8 mouse cellular contexts compared by ENCODE assay signal in the genomic region with DNA sequence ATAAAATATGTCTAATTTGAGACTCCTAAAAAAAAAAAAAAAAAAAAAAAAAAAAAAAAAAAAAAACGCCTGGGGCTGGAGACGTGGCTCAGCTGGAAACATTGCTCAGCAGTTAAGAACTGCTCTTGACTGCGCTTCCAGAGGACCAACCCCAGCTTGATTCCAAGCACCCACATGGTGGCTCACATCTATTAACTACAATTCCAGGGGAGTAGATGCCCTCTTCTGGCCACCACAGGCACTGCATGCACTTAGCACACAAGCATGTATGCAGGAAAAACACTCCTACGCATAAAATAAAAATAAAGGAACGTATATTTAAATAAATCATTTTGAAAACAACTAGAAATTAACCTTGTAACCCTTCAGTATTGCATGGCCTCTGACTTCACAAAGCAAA.
DNase-seq lines count a peak whose midpoint lies in the region; ATAC-seq and TF ChIP-seq lines count a peak whose summit lies in the region.

No protein-coding gene starts in this region.

- H3K9me3 ChIP-seq in forebrain, embryonic 12.5 days = no peaks in the 10 kb centered on the region

- H3K4me1 ChIP-seq in forebrain, embryonic 12.5 days = no peaks in the 10 kb centered on the region

- WGBS in forebrain, embryonic 12.5 days = 87% methylated on average over 5 of the region's 5 CpGs

- DNase-seq in CD4-positive, CD25-positive, alpha-beta regulatory T cell, adult 2 months (ENCODE audit: low read depth, low spot score) = peak; percentile 47
- no peak for DNase-seq in left cerebral cortex, adult 2 months (ENCODE audit: extremely low spot score in 1 of 2, low spot score in 2 of 2)
- no peak for DNase-seq in left cerebral cortex, postnatal 4 days
- no peak for DNase-seq in brain, embryonic 14.5 days (ENCODE audit: low read depth)
- peak; percentile 5 for DNase-seq in retina, embryonic 14.5 days (ENCODE audit: low spot score)

- H3K27ac ChIP-seq in left cerebral cortex, adult 2 months = no peak overlapping the region
- no peak overlapping the region for H3K27ac ChIP-seq in forebrain, embryonic 12.5 days

- H3K4me3 ChIP-seq in left cerebral cortex, adult 2 months = no peak overlapping the region
- no peak overlapping the region for H3K4me3 ChIP-seq in forebrain, embryonic 12.5 days (replicated peaks)

- no peaks in the 10 kb centered on the region for H3K27me3 ChIP-seq in forebrain, embryonic 12.5 days

- no peaks in the 10 kb centered on the region for H3K36me3 ChIP-seq in forebrain, embryonic 12.5 days (replicated peaks)

- intact Hi-C loops in left cerebral cortex, adult 2 months (cut with DNase I) = no loop called here
- intact Hi-C loops in left cerebral cortex, postnatal 4 days (cut with DNase I) = no loop called here

- H3K4me2 ChIP-seq in forebrain, embryonic 12.5 days = no peak overlapping the region

- TF ChIP-seq POLR2A in brain, embryonic 14.5 days (IDR thresholded peaks at IDR 0.05; ENCODE audit: borderline replicate concordance, extremely low read depth, insufficient read depth, insufficient read length, poor library complexity, severe bottlenecking) = no peak

- no peak for ATAC-seq in CD4-positive, CD25-positive, alpha-beta regulatory T cell, adult 4 months
- ATAC-seq in megakaryocyte, adult 5-6 weeks (ENCODE audit: poor library complexity, severe bottlenecking) = no peak
- no peak for ATAC-seq in forebrain, embryonic 12.5 days (ENCODE audit: low FRiP score)

- H3K9ac ChIP-seq in forebrain, embryonic 12.5 days = no peak overlapping the region

- peak; percentile 42 for TF ChIP-seq CTCF in left cerebral cortex, adult 2 months (IDR thresholded peaks at IDR 0.05)
- peak; percentile 38; the same call in 1 of the 2 replicates for TF ChIP-seq CTCF in brain, embryonic 14.5 days (IDR thresholded peaks at IDR 0.05; ENCODE audit: borderline replicate concordance, extremely low read depth, insufficient read depth, insufficient read length)

Comparison
In these comparisons a context has a peak if more than half of its experiments do, and no peak if none do; other contexts are left out.
1. DNase-seq: peak in CD4-positive, CD25-positive, alpha-beta regulatory T cell, adult 2 months (single experiment) and retina, embryonic 14.5 days (single experiment); none in left cerebral cortex, adult 2 months (0 of 2), left cerebral cortex, postnatal 4 days (single experiment) and brain, embryonic 14.5 days (single experiment).